Mouse (Mus musculus) heart, embryonic 13.5 days (tissue): ENCODE measurements around the gene Pcare. TPM values are rescaled to one million over a fixed set of nuclear protein-coding genes. Genes with fewer than 3 reads are reported as not detected.
"Not testable (repeated sequence)": the region's sequence is repeated elsewhere in the genome, so short reads cannot be mapped to it uniquely, and the experiment has no call there.

Source experiments
- ATAC-seq: fragments of 200-750 bp; cut with Nextera tagmentation; 2 replicates; pipeline ENCODE4 v1.8.0; 2017; ENCODE audit warnings: moderate TSS enrichment; ENCODE audit not compliant: insufficient number of reproducible peaks, low FRiP score, low TSS enrichment; ENCODE audit errors: extremely low read depth
- H3K27ac ChIP-seq: fragments of 300-500 bp; sonication (generic); replicated peaks from 2 replicates; pipeline ENCODE4 v1.5.1; 2015; ENCODE audit warnings: moderate library complexity, mild to moderate bottlenecking, inconsistent platforms
- H3K27me3 ChIP-seq: fragments of 300-500 bp; sonication (generic); replicated peaks from 2 replicates; pipeline ENCODE4 v1.6.1; 2015; ENCODE audit warnings: mild to moderate bottlenecking, inconsistent platforms
- H3K36me3 ChIP-seq: fragments of 300-500 bp; sonication (generic); 2 replicates; pipeline ENCODE4 v1.6.1; 2015; ENCODE audit warnings: mild to moderate bottlenecking, inconsistent platforms
- H3K4me1 ChIP-seq: fragments of 300-500 bp; sonication (generic); 2 replicates; pipeline ENCODE4 v1.6.1; 2015; ENCODE audit warnings: inconsistent platforms
- H3K4me2 ChIP-seq: fragments of 300-500 bp; sonication (generic); 2 replicates; pipeline ENCODE4 v1.6.1; 2015; ENCODE audit warnings: inconsistent platforms, mild to moderate bottlenecking, moderate library complexity
- H3K4me3 ChIP-seq: fragments of 300-500 bp; sonication (generic); 2 replicates; pipeline ENCODE4 v1.5.1; 2015; ENCODE audit warnings: moderate library complexity, mild to moderate bottlenecking, inconsistent platforms
- H3K9ac ChIP-seq: fragments of 300-500 bp; sonication (generic); 2 replicates; pipeline ENCODE4 v1.6.1; 2015; ENCODE audit warnings: inconsistent platforms, mild to moderate bottlenecking, moderate library complexity
- H3K9me3 ChIP-seq: fragments of 300-500 bp; sonication (generic); 2 replicates; pipeline ENCODE4 v1.6.1; 2016; ENCODE audit warnings: inconsistent platforms
- WGBS: fragments of 180-500 bp; shearing (Covaris S2); methylation state at CpG from one replicate; pipeline ENCODE4 v1.1.7; 2015; ENCODE audit warnings: mixed read lengths; 5-methylcytosine and 5-hydroxymethylcytosine counted together
- polyA plus RNA-seq: library from polyadenylated mRNA; unstranded; fragments of >200 nt; fragmentation: Nextera tagmentation; extraction: Ambion mirVana; gene quantifications from 2 replicates; pipeline ENCODE4 v1.2.1, GENCODE M21; 2015

Gene Pcare
- polyA plus RNA-seq, 1 experiment from 2014 or later: not detected

DNA sequence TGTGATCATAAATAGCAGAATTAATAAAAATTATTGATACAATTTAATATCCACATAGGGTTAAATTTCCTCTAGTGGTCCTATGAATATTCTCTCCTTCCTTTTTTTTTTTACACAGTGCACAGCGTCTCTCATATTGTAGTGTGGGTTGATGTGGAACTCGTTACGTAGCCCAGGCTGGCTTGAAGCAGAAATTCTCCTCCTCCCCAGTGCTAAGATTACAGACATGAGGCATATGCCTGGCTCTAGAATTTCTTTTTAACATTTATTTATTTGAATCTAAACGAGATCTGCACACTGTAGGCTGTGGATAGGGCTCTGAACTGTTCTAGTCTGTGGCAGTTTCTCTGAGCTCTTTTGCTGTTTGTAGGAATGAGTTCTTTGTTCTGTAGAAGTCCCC lies 22.6 kb upstream of the Pcare start:
- WGBS: 78% methylated on average over 4 of the region's 4 CpGs
- H3K4me3 ChIP-seq: no peak overlapping the region
- no peak for ATAC-seq

GRCm38 (mm10) chr17:71774173-71774572 lies 21.5 kb upstream of the Pcare start:
- Histone ChIP-seq H3K9ac (no peak overlapping the region), H3K9me3 (0 out of 2 replicates have a peak, but pooled peaks cover 4% of the 10 kb centered on the region), H3K4me1 (peaks cover 7% of the 10 kb centered on the region; the same call in 1 of the 2 replicates), H3K4me3 (no peak overlapping the region), H3K4me2 (no peak overlapping the region), H3K27me3 (no peaks in the 10 kb centered on the region), H3K27ac (no peak overlapping the region), H3K36me3 (no peaks in the 10 kb centered on the region)
- WGBS: 58% methylated on average over 4 of the region's 4 CpGs
- ATAC-seq: no peak

More for the DNA sequence above, 22.6 kb upstream of the Pcare start:
- Histone ChIP-seq H3K4me1 (no peaks in the 10 kb centered on the region), H3K27me3 (no peaks in the 10 kb centered on the region), H3K27ac (no peak overlapping the region), H3K9me3 (0 out of 2 replicates have a peak, but pooled peaks cover 4% of the 10 kb centered on the region), H3K4me2 (no peak overlapping the region), H3K36me3 (no peaks in the 10 kb centered on the region), H3K9ac (no peak overlapping the region)

DNA sequence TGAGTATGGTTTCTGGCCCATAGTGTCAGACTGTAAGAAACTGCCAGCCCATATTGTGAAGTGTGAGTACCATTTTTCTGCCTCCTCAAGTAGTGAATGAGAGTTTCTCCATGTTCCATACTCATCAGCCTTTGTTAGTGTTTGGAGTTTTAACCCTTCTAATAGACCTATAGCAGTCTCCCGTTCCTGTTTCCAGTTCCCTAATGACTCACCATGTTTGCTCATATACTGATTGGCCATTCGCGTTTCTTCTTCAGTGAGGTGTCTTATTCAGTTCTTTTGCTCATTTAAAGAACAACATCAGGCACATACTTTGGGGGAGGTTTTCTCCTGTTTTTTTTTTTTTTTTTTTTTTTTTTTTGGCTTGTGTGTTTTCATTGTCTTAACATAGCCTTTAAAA lies 18.0 kb upstream of the Pcare start:
- no peaks in the 10 kb centered on the region for H3K27me3 ChIP-seq
- H3K27ac ChIP-seq: no peak overlapping the region
- H3K4me3 ChIP-seq: no peak overlapping the region
- H3K4me2 ChIP-seq: no peak overlapping the region
- H3K36me3 ChIP-seq: no peaks in the 10 kb centered on the region
- no peaks in the 10 kb centered on the region for H3K9me3 ChIP-seq
- 89% methylated on average over 3 of the region's 3 CpGs for WGBS
- H3K4me1 ChIP-seq: peaks cover 7% of the 10 kb centered on the region; the same call in 1 of the 2 replicates
- H3K9ac ChIP-seq: no peak overlapping the region
- no peak for ATAC-seq

GRCm38 (mm10) chr17:71769564-71769963 lies 16.9 kb upstream of the Pcare start:
- Histone ChIP-seq H3K27me3 (no peaks in the 10 kb centered on the region), H3K4me3 (no peak overlapping the region), H3K9ac (no peak overlapping the region), H3K9me3 (peaks cover 2% of the 10 kb centered on the region; the same call in 1 of the 2 replicates), H3K27ac (no peak overlapping the region), H3K4me1 (peaks cover 7% of the 10 kb centered on the region; the same call in 1 of the 2 replicates), H3K4me2 (no peak overlapping the region), H3K36me3 (no peaks in the 10 kb centered on the region)
- 64% methylated on average over 6 of the region's 6 CpGs for WGBS
- no peak for ATAC-seq

DNA sequence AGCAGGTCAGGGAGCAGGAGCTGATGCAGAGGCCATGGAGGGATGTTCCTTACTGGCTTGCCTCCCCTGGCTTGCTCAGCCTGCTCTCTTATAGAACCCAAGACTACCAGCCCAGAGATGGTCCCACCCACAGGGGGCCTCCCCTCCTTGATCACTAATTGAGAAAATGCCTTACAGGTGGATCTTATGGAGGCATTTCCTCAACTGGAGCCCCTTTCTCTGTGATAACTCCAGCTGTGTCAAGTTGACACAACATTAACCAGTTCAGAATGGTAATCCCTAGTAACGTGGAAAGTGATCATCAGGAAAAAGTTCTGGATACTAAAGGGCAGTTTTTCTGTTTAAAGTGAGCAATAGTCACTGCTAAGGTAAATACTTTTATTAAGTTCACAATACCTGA lies 15.5 kb upstream of the Pcare start, which contains the start of gene Clip4:
TSS of gene Clip4 (plus strand) at position 301 of the 400 bp plus-strand sequence.
- H3K36me3 ChIP-seq, H3K4me2 ChIP-seq, H3K27me3 ChIP-seq, H3K27ac ChIP-seq, ATAC-seq, H3K4me1 ChIP-seq, H3K9ac ChIP-seq, H3K4me3 ChIP-seq: not testable (repeated sequence)
- H3K9me3 ChIP-seq: peaks cover 12% of the 10 kb centered on the region; the same call in 1 of the 2 replicates
- WGBS: 70% methylated on average over 1 of the region's 1 CpGs

GRCm38 (mm10) chr17:71760536-71760935 lies 7.8 kb upstream of the Pcare start:
- H3K4me2 ChIP-seq: no peak overlapping the region
- ATAC-seq: no peak
- no peak overlapping the region for H3K27ac ChIP-seq
- no peak overlapping the region for H3K9ac ChIP-seq
- H3K36me3 ChIP-seq: no peaks in the 10 kb centered on the region
- WGBS: 74% methylated on average over 7 of the region's 7 CpGs
- H3K27me3 ChIP-seq: no peaks in the 10 kb centered on the region
- peaks cover 12% of the 10 kb centered on the region; the same call in 1 of the 2 replicates for H3K9me3 ChIP-seq
- H3K4me3 ChIP-seq: no peak overlapping the region
- no peaks in the 10 kb centered on the region for H3K4me1 ChIP-seq

DNA sequence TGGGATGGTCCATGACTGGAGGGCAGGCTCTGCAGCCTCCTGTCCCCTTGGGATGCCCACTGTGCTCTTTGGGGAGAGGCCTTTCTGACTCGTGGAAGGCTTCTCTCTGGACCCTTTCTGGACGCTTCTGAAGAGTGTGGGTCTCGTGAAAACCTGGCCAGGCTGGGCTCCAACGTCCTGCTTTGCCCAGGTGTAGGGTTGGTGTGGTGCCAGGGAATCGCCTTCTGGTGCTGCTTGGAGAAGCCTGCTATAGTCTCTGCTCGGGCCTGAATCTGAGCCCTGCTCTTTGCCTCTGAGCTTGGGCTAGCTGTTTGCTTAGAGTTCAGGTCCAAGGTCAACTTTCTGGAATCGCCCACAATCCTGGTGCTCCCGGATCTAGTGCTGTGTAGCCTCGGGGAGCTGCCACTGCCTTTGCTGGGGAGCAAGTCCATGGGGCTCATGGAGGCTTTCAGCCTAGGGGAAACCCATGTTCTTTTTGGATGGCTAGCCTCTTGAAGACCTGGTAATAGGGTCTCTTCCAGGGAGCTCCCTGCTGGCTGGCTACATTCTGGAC lies 3.0 kb downstream of the Pcare start:
- H3K9me3 ChIP-seq: no peaks in the 10 kb centered on the region
- H3K36me3 ChIP-seq: no peaks in the 10 kb centered on the region
- no peak overlapping the region for H3K9ac ChIP-seq
- no peak overlapping the region for H3K4me3 ChIP-seq
- H3K4me1 ChIP-seq: peaks cover 9% of the 10 kb centered on the region; the same call in 1 of the 2 replicates
- WGBS: 77% methylated on average over 9 of the region's 9 CpGs
- H3K27me3 ChIP-seq: no peaks in the 10 kb centered on the region; the same call in none of the 2 replicates
- no peak for ATAC-seq
- no peak overlapping the region for H3K4me2 ChIP-seq
- no peak overlapping the region for H3K27ac ChIP-seq

GRCm38 (mm10) chr17:71747561-71747960 lies 5.1 kb downstream of the Pcare start:
- H3K36me3 ChIP-seq: no peaks in the 10 kb centered on the region
- H3K9ac ChIP-seq: no peak overlapping the region
- peaks cover 14% of the 10 kb centered on the region for H3K4me1 ChIP-seq
- no peaks in the 10 kb centered on the region; the same call in none of the 2 replicates for H3K27me3 ChIP-seq
- 64% methylated on average over 8 of the region's 8 CpGs for WGBS
- H3K9me3 ChIP-seq: no peaks in the 10 kb centered on the region
- no peak overlapping the region for H3K4me3 ChIP-seq
- no peak for ATAC-seq
- no peak overlapping the region for H3K4me2 ChIP-seq
- H3K27ac ChIP-seq: no peak overlapping the region

GRCm38 (mm10) chr17:71746114-71746513 lies 6.6 kb downstream of the Pcare start:
- Histone ChIP-seq H3K27ac (no peak overlapping the region), H3K9ac (no peak overlapping the region)
- WGBS: 83% methylated on average over 9 of the region's 9 CpGs

GRCm38 (mm10) chr17:71742935-71743334 lies 9.8 kb downstream of the Pcare start:
- WGBS: 38% methylated on average over 5 of the region's 5 CpGs
- Histone ChIP-seq H3K27ac (no peak overlapping the region), H3K36me3 (no peaks in the 10 kb centered on the region), H3K27me3 (no peaks in the 10 kb centered on the region), H3K4me1 (peaks cover 12% of the 10 kb centered on the region), H3K4me3 (no peak overlapping the region), H3K9ac (0 out of 2 replicates have a peak overlapping the region, but pooled peaks have one; percentile 14), H3K4me2 (no peak overlapping the region), H3K9me3 (no peaks in the 10 kb centered on the region)
- ATAC-seq: no peak

More at GRCm38 (mm10) chr17:71746114-71746513, 6.6 kb downstream of the Pcare start:
- Histone ChIP-seq H3K27me3 (no peaks in the 10 kb centered on the region; the same call in 1 of the 2 replicates), H3K4me3 (no peak overlapping the region), H3K36me3 (no peaks in the 10 kb centered on the region), H3K4me1 (peaks cover 14% of the 10 kb centered on the region), H3K4me2 (no peak overlapping the region), H3K9me3 (no peaks in the 10 kb centered on the region)
- ATAC-seq: no peak

- 76% methylated on average over 3 of the region's 3 CpGs for WGBS
- no peak overlapping the region for H3K4me2 ChIP-seq
- no peaks in the 10 kb centered on the region for H3K9me3 ChIP-seq
- no peak for ATAC-seq
- H3K27ac ChIP-seq: no peak overlapping the region
- no peak overlapping the region for H3K4me3 ChIP-seq
- peaks cover 12% of the 10 kb centered on the region for H3K4me1 ChIP-seq
- no peak overlapping the region for H3K9ac ChIP-seq
- H3K36me3 ChIP-seq: no peaks in the 10 kb centered on the region
- no peaks in the 10 kb centered on the region for H3K27me3 ChIP-seq
Measured at GRCm38 (mm10) chr17:71742156-71742555, 10.5 kb downstream of the Pcare start.

DNA sequence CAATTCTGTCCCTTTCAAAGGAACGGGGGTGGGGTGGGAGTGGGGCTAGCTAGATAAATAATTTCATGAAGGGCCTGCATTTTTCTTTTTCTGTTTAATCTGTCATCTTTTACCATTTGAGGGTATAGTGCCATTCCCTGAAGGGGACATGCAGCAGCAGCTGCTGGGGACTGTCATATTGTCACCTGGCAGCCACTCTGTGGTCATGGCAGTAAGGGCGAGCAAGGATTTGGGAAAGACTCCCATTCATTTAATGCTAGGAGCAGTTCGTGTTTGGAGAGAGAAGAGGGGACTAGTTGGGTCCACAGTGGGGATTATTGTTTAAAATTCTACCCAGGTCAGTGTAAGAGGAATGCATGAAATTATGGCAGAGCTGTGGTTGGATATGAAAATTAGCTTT lies 16.3 kb downstream of the Pcare start:
- Histone ChIP-seq H3K9me3 (no peaks in the 10 kb centered on the region), H3K4me1 (peaks cover 10% of the 10 kb centered on the region), H3K4me2 (no peak overlapping the region), H3K9ac (no peak overlapping the region), H3K27me3 (no peaks in the 10 kb centered on the region), H3K27ac (no peak overlapping the region), H3K4me3 (no peak overlapping the region), H3K36me3 (no peaks in the 10 kb centered on the region)
- ATAC-seq: no peak
- 47% methylated on average over 3 of the region's 3 CpGs for WGBS
